Mouse (Mus musculus) liver, adult 2 months (tissue): ENCODE results near the gene Agbl1.

ENCODE experiments used
- CTCF ChIP-seq: fragments of 200-500 bp; IDR thresholded peaks from 2 replicates; pipeline ENCODE4 v1.5.1; 2011; ENCODE audit warnings: low read depth, low read length, control low read depth
- POLR2A ChIP-seq: fragments of 200-500 bp; IDR thresholded peaks from 2 replicates; pipeline ENCODE4 v1.6.1; 2011; ENCODE audit warnings: low read length, control low read depth; ENCODE audit not compliant: insufficient read depth; ENCODE audit errors: extremely low read depth

- TF ChIP-seq POLR2A (no peak), CTCF (no peak)
Observed at GRCm38 (mm10) chr7:76229311-76229937, at the start of gene Agbl1.
